Mouse (Mus musculus): ENCODE measurements around the gene Cfap69. TPM values are rescaled to one million over a fixed set of nuclear protein-coding genes. Genes with fewer than 3 reads are reported as not detected.

The Cfap69 gene
- polyA plus RNA-seq, 1 experiment from 2014 or later, result 8.3 TPM

DNA sequence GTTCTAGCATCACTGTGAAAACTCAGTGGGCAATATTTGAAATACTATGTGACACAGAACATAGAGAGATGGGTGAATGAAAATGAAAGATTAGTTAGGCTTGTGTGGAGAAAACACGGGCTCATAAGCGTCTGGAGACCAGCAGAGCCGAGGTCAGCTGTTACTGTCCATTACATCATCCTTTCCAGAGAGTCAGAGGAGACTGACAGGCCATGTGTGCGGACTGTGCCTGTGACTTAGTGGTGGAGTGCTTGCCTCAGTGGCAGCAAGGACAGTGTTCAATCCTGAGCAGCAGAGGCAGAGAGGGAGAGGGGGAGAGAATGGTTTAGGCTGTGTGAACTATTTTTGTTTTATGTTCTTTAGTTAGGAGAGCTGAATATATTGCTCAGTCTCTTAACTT, 45.7 kb downstream of the Cfap69 start:
- Histone ChIP-seq H3K4me3 (ENCODE audit: low read length) (no peak overlapping the region), H3K9ac (ENCODE audit: low read depth, low read length) (no peak overlapping the region), H3K4me2 (ENCODE audit: low read length) (no peak overlapping the region), H3K4me1 (ENCODE audit: control insufficient read depth, insufficient read depth, low read depth, low read length) (no peaks in the 10 kb centered on the region), H3K36me3 (ENCODE audit: control insufficient read depth, insufficient read depth, low read length) (no peaks in the 10 kb centered on the region), H3K27me3 (replicated peaks; ENCODE audit: control insufficient read depth, insufficient read depth, low read length) (no peaks in the 10 kb centered on the region), H3K27ac (ENCODE audit: low read depth, low read length) (no peak overlapping the region), H3K9me3 (ENCODE audit: control insufficient read depth, low read length) (no peaks in the 10 kb centered on the region)
- WGBS, result 66% methylated on average over 4 of the region's 4 CpGs
- no peak for ATAC-seq

DNA sequence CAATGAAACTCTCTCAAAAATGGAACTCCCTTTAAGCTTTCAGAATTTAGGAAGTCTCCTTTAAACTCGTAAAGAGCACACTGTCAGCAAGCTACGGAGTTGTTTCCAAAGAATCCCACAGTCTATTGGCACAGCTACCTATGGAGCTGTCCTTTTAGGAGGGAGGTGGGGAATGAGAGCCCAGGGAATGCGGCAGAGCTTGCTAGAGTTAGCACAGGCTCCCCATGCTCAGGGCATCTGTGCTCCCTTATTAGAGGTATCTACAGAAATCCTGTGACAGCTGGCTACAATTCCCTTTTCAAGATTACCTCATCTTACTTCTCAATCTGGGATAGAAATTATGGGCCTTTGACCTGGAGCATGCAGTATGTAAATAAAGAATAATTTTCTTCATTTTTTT, 53.5 kb downstream of the Cfap69 start:
- Histone ChIP-seq H3K4me1 (ENCODE audit: control insufficient read depth, insufficient read depth, low read depth, low read length) (no peaks in the 10 kb centered on the region), H3K4me2 (ENCODE audit: low read length) (no peak overlapping the region), H3K36me3 (ENCODE audit: control insufficient read depth, insufficient read depth, low read length) (no peaks in the 10 kb centered on the region), H3K27me3 (replicated peaks; ENCODE audit: control insufficient read depth, insufficient read depth, low read length) (no peaks in the 10 kb centered on the region), H3K4me3 (ENCODE audit: low read length) (no peak overlapping the region), H3K9ac (ENCODE audit: low read depth, low read length) (no peak overlapping the region), H3K9me3 (ENCODE audit: control insufficient read depth, low read length) (no peaks in the 10 kb centered on the region), H3K27ac (ENCODE audit: low read depth, low read length) (no peak overlapping the region)
- 47% methylated on average over 3 of the region's 3 CpGs for WGBS
- ATAC-seq, result no peak

DNA sequence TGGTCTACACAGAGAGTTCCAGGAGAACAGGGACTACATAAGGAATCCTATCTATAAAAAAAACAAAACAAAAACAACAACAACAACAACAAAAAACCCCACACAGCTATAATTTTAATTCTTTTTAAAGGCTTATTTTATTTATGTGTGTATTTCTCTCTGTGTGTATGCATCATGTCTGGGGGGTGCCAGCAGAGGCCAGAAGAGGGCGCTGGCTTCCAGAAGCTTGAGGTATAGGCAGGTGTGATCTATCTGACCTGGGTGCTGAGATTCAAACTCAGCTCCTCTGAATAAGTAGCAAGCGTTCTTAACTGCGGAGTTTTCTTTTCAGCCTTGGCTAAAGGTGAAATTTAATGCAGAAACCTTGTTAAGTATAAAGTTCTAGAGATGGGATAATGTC, 76.4 kb downstream of the Cfap69 start:
- Histone ChIP-seq H3K27ac (ENCODE audit: low read depth, low read length) (no peak overlapping the region), H3K27me3 (replicated peaks; ENCODE audit: control insufficient read depth, insufficient read depth, low read length) (no peaks in the 10 kb centered on the region), H3K4me1 (ENCODE audit: control insufficient read depth, insufficient read depth, low read depth, low read length) (no peaks in the 10 kb centered on the region), H3K9ac (ENCODE audit: low read depth, low read length) (no peak overlapping the region), H3K4me2 (ENCODE audit: low read length) (no peak overlapping the region), H3K4me3 (ENCODE audit: low read length) (no peak overlapping the region), H3K36me3 (ENCODE audit: control insufficient read depth, insufficient read depth, low read length) (no peaks in the 10 kb centered on the region), H3K9me3 (ENCODE audit: control insufficient read depth, low read length) (no peaks in the 10 kb centered on the region)
- 83% methylated on average over 3 of the region's 3 CpGs for WGBS
- no peak for ATAC-seq

- 2% methylated on average over 24 of the region's 24 CpGs for WGBS
Measured at GRCm38 (mm10) chr5:5573749-5574317, 90.2 kb downstream of the Cfap69 start, which contains the start of gene Gm8773. TSS of gene Gm8773 (plus strand) at chr5:5573799.

DNA sequence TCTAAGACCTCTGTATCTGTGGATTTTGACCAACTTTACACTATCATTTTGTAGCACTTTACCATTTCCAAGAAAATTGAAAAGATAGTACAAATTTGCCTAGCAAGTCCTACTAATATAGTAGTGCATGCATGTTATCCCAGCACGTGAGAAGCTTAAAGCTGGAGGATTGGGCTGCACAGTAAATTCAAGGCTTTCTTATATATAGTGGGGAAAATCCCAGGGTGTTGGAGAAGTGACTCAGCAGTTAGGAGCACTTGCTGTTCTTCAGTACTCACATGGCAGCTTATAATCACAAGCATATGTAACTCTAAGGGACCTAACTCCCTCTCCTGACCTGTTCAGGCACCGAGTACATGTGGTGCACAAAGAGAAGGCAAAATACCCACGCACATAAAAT, 101.6 kb downstream of the Cfap69 start:
- H3K36me3 ChIP-seq (ENCODE audit: control insufficient read depth, insufficient read depth, low read length), result no peaks in the 10 kb centered on the region
- no peak overlapping the region for H3K9ac ChIP-seq (ENCODE audit: low read depth, low read length)
- no peaks in the 10 kb centered on the region for H3K27me3 ChIP-seq (replicated peaks; ENCODE audit: control insufficient read depth, insufficient read depth, low read length)
- no peaks in the 10 kb centered on the region for H3K9me3 ChIP-seq (ENCODE audit: control insufficient read depth, low read length)
- no peak for ATAC-seq
- no peak overlapping the region for H3K4me2 ChIP-seq (ENCODE audit: low read length)
- peaks cover 11% of the 10 kb centered on the region for H3K4me1 ChIP-seq (ENCODE audit: control insufficient read depth, insufficient read depth, low read depth, low read length)
- no peak overlapping the region for H3K4me3 ChIP-seq (ENCODE audit: low read length)
- H3K27ac ChIP-seq (ENCODE audit: low read depth, low read length), result no peak overlapping the region
- 83% methylated on average over 3 of the region's 3 CpGs for WGBS

More at GRCm38 (mm10) chr5:5573749-5574317, 90.2 kb downstream of the Cfap69 start, which contains the start of gene Gm8773:
- Histone ChIP-seq H3K27me3 (replicated peaks; ENCODE audit: control insufficient read depth, insufficient read depth, low read length) (no peaks in the 10 kb centered on the region), H3K4me3 (ENCODE audit: low read length) (peak within 1 kb of the TSS; percentile 62), H3K4me2 (ENCODE audit: low read length) (peak within 1 kb of the TSS; percentile 86), H3K36me3 (ENCODE audit: control insufficient read depth, insufficient read depth, low read length) (no peaks in the 10 kb centered on the region), H3K9me3 (ENCODE audit: control insufficient read depth, low read length) (no peaks in the 10 kb centered on the region), H3K9ac (ENCODE audit: low read depth, low read length) (peak within 1 kb of the TSS; percentile 70), H3K27ac (ENCODE audit: low read depth, low read length) (no peak within 1 kb of the TSS), H3K4me1 (ENCODE audit: control insufficient read depth, insufficient read depth, low read depth, low read length) (no peaks in the 10 kb centered on the region)
- ATAC-seq, result peak; percentile 90

GRCm38 (mm10) chr5:5561041-5561706, 102.9 kb downstream of the Cfap69 start:
- no peak overlapping the region for H3K4me2 ChIP-seq (ENCODE audit: low read length)
- ATAC-seq, result no peak
- no peaks in the 10 kb centered on the region for H3K36me3 ChIP-seq (ENCODE audit: control insufficient read depth, insufficient read depth, low read length)
- H3K4me3 ChIP-seq (ENCODE audit: low read length), result no peak overlapping the region
- H3K9me3 ChIP-seq (ENCODE audit: control insufficient read depth, low read length), result no peaks in the 10 kb centered on the region
- H3K27ac ChIP-seq (ENCODE audit: low read depth, low read length), result no peak overlapping the region
- H3K9ac ChIP-seq (ENCODE audit: low read depth, low read length), result no peak overlapping the region
- no peaks in the 10 kb centered on the region for H3K27me3 ChIP-seq (replicated peaks; ENCODE audit: control insufficient read depth, insufficient read depth, low read length)
- H3K4me1 ChIP-seq (ENCODE audit: control insufficient read depth, insufficient read depth, low read depth, low read length), result peaks cover 11% of the 10 kb centered on the region
- 70% methylated on average over 4 of the region's 4 CpGs for WGBS

GRCm38 (mm10) chr5:5559798-5560197, 104.2 kb downstream of the Cfap69 start:
- no peaks in the 10 kb centered on the region for H3K27me3 ChIP-seq (replicated peaks; ENCODE audit: control insufficient read depth, insufficient read depth, low read length)
- H3K36me3 ChIP-seq (ENCODE audit: control insufficient read depth, insufficient read depth, low read length), result peaks cover 3% of the 10 kb centered on the region; the same call in 1 of the 2 replicates
- no peak for ATAC-seq
- H3K9ac ChIP-seq (ENCODE audit: low read depth, low read length), result peak overlapping the region; percentile 65
- H3K9me3 ChIP-seq (ENCODE audit: control insufficient read depth, low read length), result no peaks in the 10 kb centered on the region
- peak overlapping the region; percentile 49 for H3K27ac ChIP-seq (ENCODE audit: low read depth, low read length)
- WGBS, result 40% methylated on average over 8 of the region's 8 CpGs
- H3K4me1 ChIP-seq (ENCODE audit: control insufficient read depth, insufficient read depth, low read depth, low read length), result peaks cover 11% of the 10 kb centered on the region
- peak overlapping the region; percentile 67 for H3K4me2 ChIP-seq (ENCODE audit: low read length)
- peak overlapping the region; percentile 69 for H3K4me3 ChIP-seq (ENCODE audit: low read length)

DNA sequence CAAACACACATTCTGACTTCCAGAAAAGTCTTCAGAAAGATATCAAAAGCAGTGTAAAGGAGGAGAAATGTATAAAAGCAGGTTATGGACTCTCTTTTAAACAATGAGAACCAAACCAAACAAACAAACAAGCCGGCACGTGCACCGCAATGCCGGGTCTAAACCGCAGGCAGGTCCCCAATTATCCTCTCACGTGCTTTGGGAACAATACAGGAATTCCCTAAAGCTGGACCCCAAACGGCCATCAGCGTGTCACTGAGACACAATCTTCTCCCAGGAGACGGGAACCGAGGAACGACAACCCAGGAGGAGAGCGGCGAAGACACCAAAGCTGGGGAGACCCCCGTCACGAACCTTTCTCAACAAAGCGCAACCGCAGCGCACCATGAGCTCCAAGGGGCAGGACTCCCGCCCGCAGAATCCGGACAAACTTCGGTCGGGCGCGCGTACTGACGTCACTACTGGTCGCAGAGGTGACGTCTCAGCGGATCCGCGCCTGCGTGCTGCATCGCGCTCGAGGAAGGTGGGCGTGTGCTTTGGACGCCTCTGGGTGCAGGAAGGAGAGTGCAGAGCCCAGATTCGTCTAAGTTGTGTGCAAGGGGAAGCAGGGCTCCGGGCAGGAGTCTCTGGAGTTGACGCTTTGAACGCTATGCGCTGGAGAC, 104.8 kb downstream of the Cfap69 start, which contains the start of gene Gtpbp10:
Gene Gtpbp10 (minus strand): TSS at position 460 of the 662 bp plus-strand sequence.
- H3K27ac ChIP-seq (ENCODE audit: low read depth, low read length), result peak within 1 kb of the TSS; percentile 66
- peaks cover 9% of the 10 kb centered on the region; the same call in 1 of the 2 replicates for H3K36me3 ChIP-seq (ENCODE audit: control insufficient read depth, insufficient read depth, low read length)
- H3K4me1 ChIP-seq (ENCODE audit: control insufficient read depth, insufficient read depth, low read depth, low read length), result peaks cover 11% of the 10 kb centered on the region
- peak within 1 kb of the TSS; percentile 69 for H3K4me3 ChIP-seq (ENCODE audit: low read length)
- H3K9me3 ChIP-seq (ENCODE audit: control insufficient read depth, low read length), result no peaks in the 10 kb centered on the region; the same call in 1 of the 2 replicates
- H3K9ac ChIP-seq (ENCODE audit: low read depth, low read length), result peak within 1 kb of the TSS; percentile 77
- WGBS, result under 1% methylated on average over 43 of the region's 43 CpGs
- H3K4me2 ChIP-seq (ENCODE audit: low read length), result peak within 1 kb of the TSS; percentile 67
- no peaks in the 10 kb centered on the region for H3K27me3 ChIP-seq (replicated peaks; ENCODE audit: control insufficient read depth, insufficient read depth, low read length)
- peak; percentile 100 for ATAC-seq

DNA sequence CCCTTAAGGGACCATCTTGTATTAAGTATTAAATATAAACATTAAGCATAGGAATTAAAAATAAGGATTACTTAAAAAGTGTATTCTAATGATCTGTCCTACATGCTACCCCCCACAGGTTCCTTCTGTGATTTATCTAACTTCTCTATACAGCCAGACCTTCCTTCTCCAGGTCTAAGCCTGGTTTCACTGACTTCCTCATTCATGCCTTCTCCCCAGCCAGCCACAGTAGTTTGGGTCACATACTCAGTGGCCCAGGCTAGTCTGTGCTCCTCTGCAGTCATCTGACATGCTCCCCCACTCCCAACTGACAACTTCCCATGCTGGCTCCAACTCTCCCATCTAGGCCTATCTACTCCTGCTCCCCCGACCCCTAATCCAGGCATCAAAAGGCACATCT, 112.9 kb downstream of the Cfap69 start:
- H3K36me3 ChIP-seq (ENCODE audit: control insufficient read depth, insufficient read depth, low read length), result peaks cover 25% of the 10 kb centered on the region
- no peak for ATAC-seq
- no peaks in the 10 kb centered on the region for H3K4me1 ChIP-seq (ENCODE audit: control insufficient read depth, insufficient read depth, low read depth, low read length)
- no peak overlapping the region for H3K27ac ChIP-seq (ENCODE audit: low read depth, low read length)
- no peaks in the 10 kb centered on the region; the same call in 1 of the 2 replicates for H3K9me3 ChIP-seq (ENCODE audit: control insufficient read depth, low read length)
- no peak overlapping the region for H3K4me3 ChIP-seq (ENCODE audit: low read length)
- 100% methylated on average over 1 of the region's 1 CpGs for WGBS
- no peaks in the 10 kb centered on the region for H3K27me3 ChIP-seq (replicated peaks; ENCODE audit: control insufficient read depth, insufficient read depth, low read length)
- no peak overlapping the region for H3K9ac ChIP-seq (ENCODE audit: low read depth, low read length)
- no peak overlapping the region for H3K4me2 ChIP-seq (ENCODE audit: low read length)
